Mouse (Mus musculus) cortical plate, adult 2 months (tissue): Measurements from ENCODE around the gene Tlr8.

Experiments
- CTCF ChIP-seq: fragments of 200-500 bp; IDR thresholded peaks from 2 replicates; pipeline ENCODE4 v1.5.1; 2011; ENCODE audit warnings: mild to moderate bottlenecking, control low read depth, low read length; ENCODE audit not compliant: insufficient read depth; ENCODE audit errors: extremely low read depth
- POLR2A ChIP-seq: fragments of 200-500 bp; IDR thresholded peaks from 2 replicates; pipeline ENCODE4 v1.6.1; 2011; ENCODE audit warnings: mild to moderate bottlenecking, low read length, control low read depth; ENCODE audit not compliant: insufficient read depth; ENCODE audit errors: extremely low read depth

DNA sequence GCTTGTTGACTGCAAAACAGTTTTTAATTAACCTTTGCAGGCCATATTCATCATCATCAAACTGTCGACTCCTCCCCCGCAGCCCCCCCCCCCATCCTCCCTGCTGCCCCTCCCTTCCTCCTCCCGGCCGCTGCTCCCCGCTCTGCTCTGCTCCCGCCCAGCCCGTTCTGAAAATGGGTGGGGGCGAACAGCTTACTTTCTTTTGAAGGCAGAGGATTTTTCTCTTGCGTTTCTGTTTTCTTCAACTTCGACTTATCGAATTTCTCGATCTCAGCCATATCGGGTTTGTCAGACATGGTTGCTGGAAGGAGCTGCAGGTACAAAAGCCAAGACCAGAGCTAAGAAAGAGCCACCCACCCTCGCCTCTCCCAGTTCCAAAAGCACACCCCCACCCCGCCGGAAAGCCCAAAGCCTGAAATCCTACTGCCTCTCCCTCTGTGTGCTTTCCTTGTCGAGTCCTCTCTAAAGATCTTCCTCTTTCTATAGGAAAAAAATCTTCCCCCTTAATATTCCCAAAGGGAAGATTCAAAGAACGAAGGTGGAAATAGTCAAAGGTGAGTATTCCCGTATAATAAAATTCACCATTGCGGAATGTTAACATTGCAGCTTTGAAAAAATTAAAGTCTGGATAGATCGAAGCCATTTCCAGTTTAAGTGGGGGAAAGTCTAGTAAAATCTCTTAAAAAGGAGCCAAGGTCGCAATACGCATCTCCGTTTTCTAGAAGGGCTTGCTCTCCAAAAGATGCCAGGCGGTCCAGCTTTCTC, 56.2 kb downstream of the Tlr8 start:
- TF ChIP-seq CTCF (no peak), POLR2A (no peak)
